Mouse (Mus musculus) heart, adult 2 months (tissue): ENCODE data around the gene Gm49336. TPM values are rescaled to one million over a fixed set of nuclear protein-coding genes. Genes with fewer than 3 reads are reported as not detected.

ENCODE experiments used
- DNase-seq, 2 experiments: peaks; one replicate each; pipeline ENCODE4 v3.0.0; 2021
- H3K27ac ChIP-seq: fragments of 200-600 bp; 2 replicates; pipeline ENCODE4 v1.8.1; 2022
- H3K27me3 ChIP-seq: fragments of 200-500 bp; 2 replicates; pipeline ENCODE4 v1.6.1; 2012; ENCODE audit warnings: mild to moderate bottlenecking, low read length, inconsistent platforms, mixed read lengths; ENCODE audit not compliant: control insufficient read depth, insufficient read depth
- H3K36me3 ChIP-seq: fragments of 200-500 bp; 2 replicates; pipeline ENCODE4 v1.6.1; 2012; ENCODE audit warnings: low read length, inconsistent platforms; ENCODE audit not compliant: control insufficient read depth, insufficient read depth
- H3K4me1 ChIP-seq: fragments of 200-500 bp; 2 replicates; pipeline ENCODE4 v1.6.1; 2011; ENCODE audit warnings: low read length; ENCODE audit not compliant: control insufficient read depth, insufficient read depth
- H3K4me3 ChIP-seq: fragments of 200-600 bp; 2 replicates; pipeline ENCODE4 v1.8.1; 2022
- H3K79me2 ChIP-seq: fragments of 200-500 bp; replicated peaks from 2 replicates; pipeline ENCODE4 v1.6.1; 2012; ENCODE audit warnings: mild to moderate bottlenecking, inconsistent platforms, low read length, moderate library complexity, mixed read lengths; ENCODE audit not compliant: control insufficient read depth, insufficient read depth
- H3K9ac ChIP-seq: fragments of 200-500 bp; 2 replicates; pipeline ENCODE4 v1.6.1; 2012; ENCODE audit warnings: low read depth, mild to moderate bottlenecking, control low read depth, inconsistent platforms, low read length, mixed read lengths
- CTCF ChIP-seq: fragments of 200-600 bp; IDR thresholded peaks from 2 replicates; pipeline ENCODE4 v1.8.1; 2022; ENCODE audit warnings: antibody characterized with exemption, mild to moderate bottlenecking, moderate library complexity
- EP300 ChIP-seq: fragments of 200-500 bp; IDR thresholded peaks from 2 replicates; pipeline ENCODE4 v1.6.1; 2011; ENCODE audit warnings: low read depth, low read length, control low read depth; ENCODE audit not compliant: insufficient read depth
- POLR2A ChIP-seq: fragments of 200-500 bp; IDR thresholded peaks from 2 replicates; pipeline ENCODE4 v1.6.1; 2011; ENCODE audit warnings: mild to moderate bottlenecking, low read depth, low read length, control low read depth; ENCODE audit not compliant: insufficient read depth
- WGBS: fragments of 180-500 bp; shearing (Covaris S2); methylation state at CpG from one replicate; pipeline ENCODE4 v1.1.7; 2018; 5-methylcytosine and 5-hydroxymethylcytosine counted together
- intact Hi-C: fragments of 180-260 bp; cut with DNase I; formaldehyde crosslinking; loops from one replicate; pipeline ENCODE4 v1.15.1; 2025
- microRNA-seq, 2 experiments: library from miRNA; unstranded; fragments of <30 nt; microRNA quantifications; one replicate each; pipeline ENCODE4 v1.2.0; 2021
- polyA plus RNA-seq: library from polyadenylated mRNA; depleted of rRNA; stranded (reverse); fragments of >200 nt; gene quantifications from 2 replicates; pipeline ENCODE4 v1.2.3, GENCODE M21; 2012; rRNA removed
- total RNA-seq, 2 experiments: library from RNA; stranded (reverse); gene quantifications; 2 replicates each; pipeline ENCODE4 v1.2.3; 2021

Gene Gm49336
- total and polyA plus RNA-seq, 3 experiments, result 8.8 to 27.3 (median 27.2) TPM

DNA sequence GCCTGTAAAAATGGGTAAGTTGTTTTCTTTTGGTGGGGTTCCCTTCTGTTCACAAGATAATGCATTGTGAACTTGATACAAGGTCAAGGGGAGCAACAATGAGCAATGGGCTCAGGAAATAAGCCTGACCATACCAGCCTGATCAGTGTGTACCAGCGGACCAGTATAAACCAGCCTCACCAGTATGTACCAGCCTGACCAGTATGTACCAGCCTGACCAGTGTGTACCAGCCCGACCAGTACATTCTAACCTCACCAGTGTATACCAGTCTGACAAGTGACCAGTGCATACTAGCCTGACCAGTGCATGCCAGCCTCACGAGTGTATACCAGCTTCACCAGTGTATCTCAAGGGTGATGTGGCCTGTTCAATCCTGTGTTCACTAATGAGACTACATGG lies 87.9 kb downstream of the Gm49336 start:
- Histone ChIP-seq H3K9ac (no peak overlapping the region), H3K4me3 (no peak overlapping the region), H3K36me3 (no peaks in the 10 kb centered on the region), H3K79me2 (no peaks in the 10 kb centered on the region), H3K27me3 (no peaks in the 10 kb centered on the region), H3K4me1 (no peaks in the 10 kb centered on the region), H3K27ac (no peak overlapping the region)
- WGBS, result 76% methylated on average over 3 of the region's 3 CpGs
- DNase-seq, result no peak
- intact Hi-C loops, result no loop called here
- TF ChIP-seq EP300, result no peak
- no peak for TF ChIP-seq CTCF
- TF ChIP-seq POLR2A, result no peak

Small RNAs within 50 kb of the gene (microRNA-seq; reads per million reads assigned to microRNA genes)
- gene Mir719, result 0 reads per million in 2 experiments

Other genes starting within 250 kb of the Gm49336 start
- 1 to 10 TPM; 3.1 to 4.3 TPM for gene Atp8a2, start 54.3 kb downstream of the Gm49336 start, total RNA-seq
- gene Atp8a2, start 54.3 kb downstream of the Gm49336 start, polyA plus RNA-seq, result 1.8 and 2.2 TPM in 2 replicates
- not detected for gene Nupl1, start 76 bp downstream of the Gm49336 start, total RNA-seq
- 0.15 TPM in 1 of 2 replicates, not detected in the other for gene Nupl1, start 76 bp downstream of the Gm49336 start, polyA plus RNA-seq
- 10 to 100 TPM; 29.1 to 31.0 TPM for gene Mtmr6, start 13.7 kb upstream of the Gm49336 start, total RNA-seq
- gene Mtmr6, start 13.7 kb upstream of the Gm49336 start, polyA plus RNA-seq, result 17.4 and 32.8 TPM in 2 replicates
- not detected for gene Amer2, start 121.8 kb upstream of the Gm49336 start, total RNA-seq
- 0.02 TPM in 1 of 2 replicates, not detected in the other for gene Amer2, start 121.8 kb upstream of the Gm49336 start, polyA plus RNA-seq